Comparison of ENCODE assay signal across 9 mouse cellular contexts in genomic region chr7:144097314-144097713, GRCm38 (mm10).
DNase-seq lines count a peak whose midpoint lies in the region; ATAC-seq lines count a peak whose summit lies in the region.
"Had no signal": no experiment of that assay in that cellular context is flagged by ENCODE, and none has a peak within 500 bp of the region (broad histone marks: within the 10 kb centered on the region; RNA-seq: fewer than 3 reads in every experiment).

No protein-coding gene starts in this region.

- H3K36me3 ChIP-seq in neural tube, embryonic 13.5 days = no peaks in the 10 kb centered on the region
- no peaks in the 10 kb centered on the region for H3K36me3 ChIP-seq in neural tube, embryonic 15.5 days
- H3K36me3 ChIP-seq in lung, embryonic 16.5 days (ENCODE audit: control insufficient read depth, insufficient read depth, low read length) = no peaks in the 10 kb centered on the region
- H3K36me3 ChIP-seq: neural tube, embryonic 12.5 days had no signal

- no peak overlapping the region for H3K4me2 ChIP-seq in neural tube, embryonic 13.5 days
- H3K4me2 ChIP-seq in neural tube, embryonic 15.5 days = no peak overlapping the region
- no peak overlapping the region for H3K4me2 ChIP-seq in lung, embryonic 16.5 days (ENCODE audit: low read depth, low read length)
- H3K4me2 ChIP-seq: neural tube, embryonic 12.5 days had no signal

- no peaks in the 10 kb centered on the region for H3K27me3 ChIP-seq in neural tube, embryonic 13.5 days
- H3K27me3 ChIP-seq in neural tube, embryonic 15.5 days (replicated peaks) = no peaks in the 10 kb centered on the region
- H3K27me3 ChIP-seq in lung, embryonic 16.5 days (ENCODE audit: control insufficient read depth, insufficient read depth, low read depth, low read length) = no peaks in the 10 kb centered on the region
- H3K27me3 ChIP-seq: neural tube, embryonic 12.5 days had no signal

- H3K27ac ChIP-seq in neural tube, embryonic 13.5 days (replicated peaks) = no peak overlapping the region
- H3K27ac ChIP-seq in neural tube, embryonic 15.5 days (replicated peaks) = no peak overlapping the region
- H3K27ac ChIP-seq in lung, embryonic 16.5 days (ENCODE audit: low read length) = no peak overlapping the region
- H3K27ac ChIP-seq: neural tube, embryonic 12.5 days had no signal

- H3K4me1 ChIP-seq in neural tube, embryonic 13.5 days (replicated peaks) = 0 out of 2 replicates have a peak, but pooled peaks cover 6% of the 10 kb centered on the region
- 0 out of 2 replicates have a peak, but pooled peaks cover 4% of the 10 kb centered on the region for H3K4me1 ChIP-seq in neural tube, embryonic 15.5 days
- H3K4me1 ChIP-seq in lung, embryonic 16.5 days (replicated peaks; ENCODE audit: control insufficient read depth, insufficient read depth, low read length) = no peaks in the 10 kb centered on the region
- H3K4me1 ChIP-seq: neural tube, embryonic 12.5 days had no signal

- peak; percentile 23 to 35 for DNase-seq in heart, adult 18-20 months
- no peak for DNase-seq in heart, adult 9 months (ENCODE audit: low spot score in 2 of 2)
- peak; percentile 74 to 77 for DNase-seq in cerebellum, postnatal 10 days
- no peak for DNase-seq in natural killer cell, adult 2 months (ENCODE audit: low spot score in 2 of 2)
- no peak for DNase-seq in T-cell, adult 2 months (ENCODE audit: low spot score)

- no peak overlapping the region for H3K9ac ChIP-seq in neural tube, embryonic 13.5 days
- H3K9ac ChIP-seq in neural tube, embryonic 15.5 days (replicated peaks) = no peak overlapping the region
- no peak overlapping the region for H3K9ac ChIP-seq in lung, embryonic 16.5 days (ENCODE audit: low read length)
- H3K9ac ChIP-seq: neural tube, embryonic 12.5 days had no signal

- 7% methylated on average over 2 of the region's 2 CpGs for WGBS in neural tube, embryonic 13.5 days
- whole genome bisulfite sequencing in neural tube, embryonic 15.5 days = 15% methylated on average over 2 of the region's 2 CpGs
- 8% methylated on average over 2 of the region's 2 CpGs for WGBS in lung, embryonic 16.5 days

- no peaks in the 10 kb centered on the region for H3K9me3 ChIP-seq in neural tube, embryonic 13.5 days
- H3K9me3 ChIP-seq in neural tube, embryonic 15.5 days (replicated peaks) = no peaks in the 10 kb centered on the region
- no peaks in the 10 kb centered on the region for H3K9me3 ChIP-seq in lung, embryonic 16.5 days (ENCODE audit: control insufficient read depth, low read length)
- H3K9me3 ChIP-seq: neural tube, embryonic 12.5 days had no signal

- no peak overlapping the region for H3K4me3 ChIP-seq in neural tube, embryonic 13.5 days
- no peak overlapping the region for H3K4me3 ChIP-seq in neural tube, embryonic 15.5 days (replicated peaks)
- H3K4me3 ChIP-seq in lung, embryonic 16.5 days (ENCODE audit: low read length) = no peak overlapping the region
- H3K4me3 ChIP-seq: neural tube, embryonic 12.5 days had no signal

- ATAC-seq in neural tube, embryonic 13.5 days (ENCODE audit: low read depth) = 0 out of 2 replicates have a peak, but pooled peaks have one; percentile 50
- ATAC-seq in neural tube, embryonic 15.5 days (ENCODE audit: low FRiP score) = no peak
- ATAC-seq in lung, embryonic 16.5 days (ENCODE audit: low read depth) = peak; percentile 34; the same call in 1 of the 2 replicates

Comparison
In these comparisons a context has a peak if more than half of its experiments do, and no peak if none do; other contexts are left out.
1. DNase-seq: peak in heart, adult 18-20 months (2 of 2) and cerebellum, postnatal 10 days (2 of 2); none in heart, adult 9 months (0 of 2), natural killer cell, adult 2 months (0 of 2) and T-cell, adult 2 months (single experiment).